Mouse (Mus musculus): ENCODE measurements around the gene Mrpl17. TPM values are rescaled to one million over a fixed set of nuclear protein-coding genes. Genes with fewer than 3 reads are reported as not detected.
A peak's percentile ranks its signal among the peaks of the same experiment; 100 is the strongest.

Gene Mrpl17
- polyA plus RNA-seq, 1 experiment from 2014 or later, result 348 TPM

GRCm38 (mm10) chr7:105803428-105803827 is 7.5 kb downstream of the Mrpl17 start:
- Histone ChIP-seq H3K27me3 (ENCODE audit: poor library complexity, severe bottlenecking) (no peaks in the 10 kb centered on the region), H3K4me3 (no peak overlapping the region), H3K9me3 (no peaks in the 10 kb centered on the region), H3K27ac (no peak overlapping the region), H3K4me1 (no peaks in the 10 kb centered on the region), H3K36me3 (replicated peaks) (peaks cover 17% of the 10 kb centered on the region)
- DNase-seq (ENCODE audit: extremely low spot score, low spot score), result no peak

DNA sequence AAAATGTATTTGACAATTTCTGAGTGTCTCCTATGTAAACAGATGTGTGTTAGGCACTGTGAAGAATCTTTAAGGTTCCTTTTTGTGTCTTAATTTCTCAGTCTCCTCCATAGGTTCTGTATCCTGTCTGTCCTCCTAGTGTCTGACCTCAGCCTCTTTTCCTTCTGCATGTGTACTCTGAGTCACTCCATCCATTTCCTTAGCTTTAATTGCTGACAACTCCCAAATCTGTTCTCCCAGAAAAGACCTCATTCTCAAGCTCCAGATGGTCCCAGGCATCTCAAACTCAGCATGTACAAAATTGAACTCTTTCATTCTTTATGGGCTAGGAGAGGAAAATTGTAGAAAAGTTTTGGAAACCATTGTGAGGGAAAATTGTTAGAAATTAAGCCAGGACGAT is 8.1 kb downstream of the Mrpl17 start:
- WGBS, result 50% methylated on average over 1 of the region's 1 CpGs
- no peak for DNase-seq (ENCODE audit: extremely low spot score, low spot score)
- no peaks in the 10 kb centered on the region for H3K27me3 ChIP-seq (ENCODE audit: poor library complexity, severe bottlenecking)
- H3K27ac ChIP-seq, result no peak overlapping the region
- no peak overlapping the region for H3K4me3 ChIP-seq
- no peaks in the 10 kb centered on the region for H3K4me1 ChIP-seq
- peaks cover 11% of the 10 kb centered on the region for H3K36me3 ChIP-seq (replicated peaks)
- no peaks in the 10 kb centered on the region for H3K9me3 ChIP-seq

GRCm38 (mm10) chr7:105802312-105802711 is 8.6 kb downstream of the Mrpl17 start:
- WGBS, result 53% methylated on average over 2 of the region's 2 CpGs
- H3K4me3 ChIP-seq, result no peak overlapping the region
- no peak for DNase-seq (ENCODE audit: extremely low spot score, low spot score)
- H3K36me3 ChIP-seq (replicated peaks), result peaks cover 6% of the 10 kb centered on the region
- H3K27me3 ChIP-seq (ENCODE audit: poor library complexity, severe bottlenecking), result no peaks in the 10 kb centered on the region
- no peak overlapping the region for H3K27ac ChIP-seq
- H3K4me1 ChIP-seq, result no peaks in the 10 kb centered on the region
- no peaks in the 10 kb centered on the region for H3K9me3 ChIP-seq

DNA sequence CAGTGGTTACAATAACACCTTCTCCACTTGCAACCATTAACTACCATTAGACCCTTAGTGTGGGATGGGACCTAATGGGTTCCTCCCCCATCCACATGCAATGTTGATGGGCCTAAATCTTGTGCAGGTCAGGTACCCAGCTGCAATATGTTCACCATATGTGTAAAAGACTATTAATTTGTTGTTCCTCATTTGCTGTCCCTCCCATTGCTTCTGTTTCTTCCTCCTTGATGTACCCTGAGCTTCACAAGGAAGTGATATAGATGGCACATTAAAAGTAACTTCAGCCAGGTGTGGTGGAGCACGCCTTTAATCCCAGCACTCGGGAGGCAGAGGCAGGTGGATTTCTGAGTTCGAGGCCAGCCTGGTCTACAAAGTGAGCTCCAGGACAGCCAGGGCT is 13.9 kb downstream of the Mrpl17 start:
- Histone ChIP-seq H3K4me1 (no peaks in the 10 kb centered on the region), H3K36me3 (replicated peaks) (no peaks in the 10 kb centered on the region), H3K27me3 (ENCODE audit: poor library complexity, severe bottlenecking) (no peaks in the 10 kb centered on the region), H3K9me3 (no peaks in the 10 kb centered on the region), H3K27ac (no peak overlapping the region), H3K4me3 (no peak overlapping the region)
- DNase-seq (ENCODE audit: extremely low spot score, low spot score), result no peak
- WGBS, result 93% methylated on average over 3 of the region's 3 CpGs

DNA sequence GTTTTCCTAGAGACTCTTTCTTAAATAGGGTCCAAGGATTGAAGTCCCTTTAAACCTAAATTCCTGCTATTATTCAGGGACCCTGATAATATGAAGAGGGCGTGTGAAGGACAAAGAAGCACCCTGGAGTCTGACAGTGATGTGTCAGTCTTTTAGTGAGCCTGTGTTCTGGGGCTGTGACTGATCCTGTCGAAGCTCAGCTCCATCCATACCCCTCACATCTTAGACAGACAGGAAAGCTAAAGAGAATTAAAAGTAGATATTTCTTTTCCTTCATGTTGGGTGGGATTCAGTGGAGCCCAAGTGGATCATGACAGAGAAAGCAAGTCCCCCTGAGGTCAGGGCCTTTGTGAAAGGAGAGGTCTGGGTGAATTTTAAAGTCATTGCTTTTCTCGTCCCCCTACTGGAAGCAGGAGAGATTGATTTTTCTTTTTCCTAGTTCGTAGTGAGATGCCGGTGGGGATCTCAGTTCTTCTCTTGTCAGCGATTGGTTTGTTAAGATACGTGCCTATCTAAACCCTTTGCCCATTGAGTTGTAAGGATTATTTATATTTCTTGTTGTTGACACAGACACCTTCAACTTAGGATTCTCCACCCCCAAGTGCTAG is 15.0 kb downstream of the Mrpl17 start:
- DNase-seq (ENCODE audit: extremely low spot score, low spot score), result no peak
- no peaks in the 10 kb centered on the region for H3K27me3 ChIP-seq (ENCODE audit: poor library complexity, severe bottlenecking)
- no peaks in the 10 kb centered on the region for H3K36me3 ChIP-seq (replicated peaks)
- 18% methylated on average over 7 of the region's 7 CpGs for WGBS
- H3K4me3 ChIP-seq, result no peak overlapping the region
- no peaks in the 10 kb centered on the region for H3K4me1 ChIP-seq
- H3K27ac ChIP-seq, result no peak overlapping the region
- no peaks in the 10 kb centered on the region for H3K9me3 ChIP-seq

GRCm38 (mm10) chr7:105793701-105794100 is 17.2 kb downstream of the Mrpl17 start:
- no peaks in the 10 kb centered on the region for H3K36me3 ChIP-seq (replicated peaks)
- H3K4me1 ChIP-seq, result no peaks in the 10 kb centered on the region
- WGBS, result 86% methylated on average over 7 of the region's 7 CpGs
- no peaks in the 10 kb centered on the region for H3K9me3 ChIP-seq
- DNase-seq (ENCODE audit: extremely low spot score, low spot score), result no peak
- H3K4me3 ChIP-seq, result no peak overlapping the region
- H3K27ac ChIP-seq, result no peak overlapping the region
- peaks cover 19% of the 10 kb centered on the region for H3K27me3 ChIP-seq (ENCODE audit: poor library complexity, severe bottlenecking)

DNA sequence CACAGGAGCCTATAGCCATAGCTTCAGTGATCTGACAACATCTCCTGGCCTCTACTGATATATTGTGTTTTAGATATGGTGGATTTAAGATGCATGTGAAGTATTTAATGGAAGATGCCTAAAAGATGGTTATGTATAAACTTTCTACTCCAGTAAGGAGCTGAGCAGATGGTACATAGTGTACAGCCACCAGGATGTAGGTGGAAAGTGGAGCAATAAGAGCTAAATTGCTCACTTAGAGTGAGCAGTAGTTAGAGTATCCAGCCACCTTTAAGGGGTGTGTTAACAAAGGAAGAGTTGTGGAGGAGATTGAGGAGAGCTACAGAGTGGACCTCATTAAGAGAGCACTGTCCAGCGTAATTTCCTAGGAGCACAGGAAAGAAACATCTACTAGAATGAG is 19.8 kb downstream of the Mrpl17 start:
- Histone ChIP-seq H3K27me3 (ENCODE audit: poor library complexity, severe bottlenecking) (peaks cover 29% of the 10 kb centered on the region), H3K27ac (no peak overlapping the region), H3K36me3 (replicated peaks) (peaks cover 1% of the 10 kb centered on the region), H3K9me3 (no peaks in the 10 kb centered on the region), H3K4me3 (no peak overlapping the region), H3K4me1 (peaks cover 24% of the 10 kb centered on the region)
- 83% methylated on average over 1 of the region's 1 CpGs for WGBS
- no peak for DNase-seq (ENCODE audit: extremely low spot score, low spot score)

GRCm38 (mm10) chr7:105787285-105788140 is 23.4 kb downstream of the Mrpl17 start, which contains the start of gene Dchs1:
TSS of gene Dchs1 (minus strand) at chr7:105787654.
- Histone ChIP-seq H3K9me3 (no peaks in the 10 kb centered on the region), H3K27ac (peak within 1 kb of the TSS; percentile 97), H3K4me3 (peak within 1 kb of the TSS; percentile 88), H3K36me3 (replicated peaks) (peaks cover 26% of the 10 kb centered on the region), H3K4me1 (peaks cover 60% of the 10 kb centered on the region), H3K27me3 (ENCODE audit: poor library complexity, severe bottlenecking) (peaks cover 33% of the 10 kb centered on the region)
- peak; percentile 51 for DNase-seq (ENCODE audit: extremely low spot score, low spot score)
- whole genome bisulfite sequencing, result under 1% methylated on average over 62 of the region's 97 CpGs

DNA sequence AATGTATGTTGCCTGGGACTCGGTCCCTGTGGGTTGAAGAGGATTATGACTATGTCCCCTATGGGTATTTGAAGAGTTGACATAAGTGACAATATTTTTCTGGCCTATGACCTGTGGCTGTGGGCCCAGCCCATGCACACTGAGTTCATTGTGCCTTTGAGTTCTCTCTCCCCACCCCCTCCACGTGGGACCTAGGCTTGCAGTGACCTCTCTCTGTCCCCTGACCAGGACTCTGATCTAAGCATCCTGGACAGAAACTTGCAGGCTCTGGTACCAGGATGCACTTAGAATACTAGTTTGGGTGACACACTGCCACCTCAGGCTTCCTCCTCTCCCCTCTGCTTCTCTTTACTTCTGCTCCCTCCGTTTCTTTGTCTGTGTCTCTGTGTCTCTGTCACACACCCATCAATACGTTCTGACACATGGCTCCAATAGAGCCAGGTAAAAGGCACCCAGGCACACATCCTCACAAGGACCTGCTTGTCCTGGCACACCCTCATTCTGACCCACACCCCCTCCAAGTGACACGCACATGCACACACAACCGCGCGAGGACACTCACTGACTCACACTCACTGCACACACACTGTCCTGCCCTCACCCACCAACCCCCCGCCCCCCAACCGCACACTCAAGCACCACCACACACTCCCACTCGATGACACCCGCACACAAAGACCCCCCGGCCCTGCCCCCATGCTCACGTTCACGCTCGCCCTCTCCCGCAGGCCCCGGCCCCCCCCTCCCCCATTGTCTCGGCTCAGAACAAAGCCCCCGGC is 24.2 kb downstream of the Mrpl17 start:
- Histone ChIP-seq H3K4me1 (peaks cover 62% of the 10 kb centered on the region), H3K27ac (peak overlapping the region; percentile 97), H3K9me3 (no peaks in the 10 kb centered on the region), H3K36me3 (replicated peaks) (peaks cover 35% of the 10 kb centered on the region), H3K4me3 (peak overlapping the region; percentile 88), H3K27me3 (ENCODE audit: poor library complexity, severe bottlenecking) (peaks cover 33% of the 10 kb centered on the region)
- DNase-seq (ENCODE audit: extremely low spot score, low spot score), result peak; percentile 43
- 5% methylated on average over 20 of the region's 20 CpGs for WGBS

DNA sequence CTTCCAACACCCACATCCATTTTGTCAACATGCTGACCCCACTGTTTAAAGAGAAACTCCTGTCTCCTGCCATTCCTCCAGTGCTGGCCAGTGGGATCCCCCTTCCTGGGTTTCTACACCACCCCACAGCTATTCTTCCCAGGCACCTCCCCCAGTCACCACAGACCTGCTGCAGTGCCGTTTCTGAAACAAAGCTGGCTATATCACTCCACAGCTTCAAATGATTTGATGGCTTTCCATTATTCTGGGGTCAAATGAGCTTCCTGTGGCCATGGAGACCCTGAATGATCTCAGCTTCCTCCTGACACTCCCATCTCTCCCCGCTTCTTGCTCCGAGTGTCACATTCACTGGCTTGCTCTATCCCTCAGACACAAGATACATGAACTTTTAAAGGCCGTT is 26.3 kb downstream of the Mrpl17 start:
- WGBS, result 30% methylated on average over 4 of the region's 4 CpGs
- no peaks in the 10 kb centered on the region for H3K9me3 ChIP-seq
- peaks cover 56% of the 10 kb centered on the region for H3K36me3 ChIP-seq (replicated peaks)
- H3K4me1 ChIP-seq, result peaks cover 62% of the 10 kb centered on the region
- H3K27me3 ChIP-seq (ENCODE audit: poor library complexity, severe bottlenecking), result peaks cover 23% of the 10 kb centered on the region
- DNase-seq (ENCODE audit: extremely low spot score, low spot score), result no peak
- 0 out of 2 replicates have a peak overlapping the region, but pooled peaks have one; percentile 31 for H3K27ac ChIP-seq
- H3K4me3 ChIP-seq, result peak overlapping the region; percentile 16

- WGBS, result 50% methylated on average over 4 of the region's 4 CpGs
- Histone ChIP-seq H3K27me3 (ENCODE audit: poor library complexity, severe bottlenecking) (peaks cover 16% of the 10 kb centered on the region), H3K36me3 (replicated peaks) (peaks cover 62% of the 10 kb centered on the region), H3K27ac (no peak overlapping the region), H3K9me3 (no peaks in the 10 kb centered on the region), H3K4me3 (no peak overlapping the region; the same call in 1 of the 2 replicates), H3K4me1 (peaks cover 68% of the 10 kb centered on the region)
- DNase-seq (ENCODE audit: extremely low spot score, low spot score), result no peak
These were observed 27.0 kb downstream of the Mrpl17 start for GRCm38 (mm10) chr7:105783861-105784260.

DNA sequence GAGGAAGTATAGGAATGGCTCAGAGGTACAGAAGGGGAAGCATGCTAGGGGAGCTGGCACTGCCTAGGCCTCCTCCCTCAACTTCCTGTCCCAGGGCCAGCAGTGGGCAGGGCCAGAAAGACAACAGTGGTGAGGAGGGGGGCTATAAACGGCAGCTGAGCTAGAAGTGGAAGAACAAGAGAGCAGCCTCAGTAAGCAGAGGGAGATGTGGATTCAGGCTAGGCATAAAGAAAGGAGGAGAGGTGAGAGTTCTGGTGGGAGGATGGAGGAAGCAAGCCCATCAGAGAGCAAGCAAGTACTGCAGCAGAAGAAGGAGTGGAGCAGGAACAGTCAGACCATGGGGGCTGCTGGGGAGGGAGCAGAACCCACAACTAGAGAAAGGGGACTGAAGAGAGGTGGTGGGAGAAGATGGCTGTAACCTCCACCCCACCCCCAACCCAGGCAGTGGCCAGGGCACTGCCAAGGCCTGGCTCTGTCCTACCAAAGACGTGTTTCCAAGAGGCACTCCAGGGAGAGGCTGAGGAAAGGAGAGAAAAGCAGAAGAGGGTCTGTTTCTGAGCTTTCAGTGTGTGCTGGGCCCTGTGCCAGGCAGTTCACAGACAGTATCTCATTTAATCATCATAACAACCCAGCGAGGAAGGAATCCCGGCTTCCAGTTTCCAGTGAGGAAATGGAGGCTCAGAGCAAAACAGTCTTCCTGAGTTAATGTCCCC is 32.2 kb downstream of the Mrpl17 start:
- DNase-seq (ENCODE audit: extremely low spot score, low spot score), result no peak
- Histone ChIP-seq H3K4me1 (peaks cover 49% of the 10 kb centered on the region), H3K36me3 (replicated peaks) (peaks cover 70% of the 10 kb centered on the region), H3K9me3 (no peaks in the 10 kb centered on the region), H3K27me3 (ENCODE audit: poor library complexity, severe bottlenecking) (no peaks in the 10 kb centered on the region), H3K27ac (peak overlapping the region; percentile 81), H3K4me3 (peak overlapping the region; percentile 24)
- WGBS, result 46% methylated on average over 4 of the region's 4 CpGs

All from forebrain, embryonic 10.5 days (tissue).